Mouse (Mus musculus): ENCODE measurements around the gene Lrfn2.

DNA sequence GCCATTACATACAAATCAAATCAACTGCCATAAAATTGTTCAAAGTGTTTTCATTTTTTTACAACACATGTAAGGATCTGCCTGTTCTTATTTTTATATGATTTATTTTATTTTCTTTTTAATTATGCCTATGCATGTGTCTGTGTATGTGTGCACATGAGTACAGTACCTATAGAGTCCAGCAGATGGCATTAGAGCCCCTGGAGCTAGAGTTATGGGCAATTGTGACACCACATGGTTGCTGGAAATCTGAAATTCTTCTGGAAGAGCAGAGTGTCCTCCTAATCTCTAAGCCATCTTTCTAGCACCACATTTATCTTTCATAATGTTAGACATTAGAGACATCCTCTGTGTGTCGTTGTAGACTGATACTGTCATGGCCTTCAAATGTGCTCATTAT lies 192.0 kb downstream of the Lrfn2 start:
- TF ChIP-seq CTCF (conservative IDR thresholded peaks at IDR 0.05 in 1 of 2, IDR thresholded peaks at IDR 0.05 in 1 of 2; ENCODE audit: low read depth in 2 of 2, low read length in 2 of 2) = no peak
- no peak for TF ChIP-seq POLR2A (IDR thresholded peaks at IDR 0.05; ENCODE audit: low read depth, low read length)
- no peak for TF ChIP-seq EP300 (IDR thresholded peaks at IDR 0.05; ENCODE audit: low read length)
- no peak for TF ChIP-seq MYC (IDR thresholded peaks at IDR 0.05; ENCODE audit: low read depth, low read length)
- no peak for TF ChIP-seq CHD2 (IDR thresholded peaks at IDR 0.05; ENCODE audit: low read length)
- no peak for TF ChIP-seq UBTF (IDR thresholded peaks at IDR 0.05; ENCODE audit: low read depth, low read length)
- no peak for TF ChIP-seq POLR2AphosphoS2 (IDR thresholded peaks at IDR 0.05; ENCODE audit: low read depth, low read length)
- TF ChIP-seq JUND (conservative IDR thresholded peaks at IDR 0.05; ENCODE audit: low read depth, low read length) = no peak
